Mouse (Mus musculus): Measurements from ENCODE around the gene Cdyl2.

Gene Cdyl2

GRCm38 (mm10) chr8:116542842-116543241 is 189.9 kb downstream of the Cdyl2 start:
- in situ Hi-C loops (cut with MseI, MboI), result no loop called here

GRCm38 (mm10) chr8:116540136-116540535 is 192.7 kb downstream of the Cdyl2 start:
- in situ Hi-C loops (cut with MseI, MboI), result no loop called here

- in situ Hi-C loops (cut with MseI, MboI), result no loop called here
Observed at GRCm38 (mm10) chr8:116538763-116539162, 194.0 kb downstream of the Cdyl2 start.

- in situ Hi-C loops (cut with MseI, MboI), result no loop called here
Observed at GRCm38 (mm10) chr8:116536786-116537185, 196.0 kb downstream of the Cdyl2 start.

- in situ Hi-C loops (cut with MseI, MboI), result no loop called here
Observed at GRCm38 (mm10) chr8:116533081-116533480, 199.7 kb downstream of the Cdyl2 start.

- in situ Hi-C loops (cut with MseI, MboI), result no loop called here
Observed at GRCm38 (mm10) chr8:116528736-116529135, 204.1 kb downstream of the Cdyl2 start.

GRCm38 (mm10) chr8:116524915-116525314 is 207.9 kb downstream of the Cdyl2 start:
- in situ Hi-C loops (cut with MseI, MboI), result no loop called here

All from mouse trophoblast stem cell (cell line).